Mouse (Mus musculus) monocyte, adult 2 months (primary cell): ENCODE measurements around the gene Gpr108.
"Not testable (repeated sequence)": the region's sequence is repeated elsewhere in the genome, so short reads cannot be mapped to it uniquely, and the experiment has no call there.

ENCODE experiments used
- DNase-seq, 2 experiments: peaks; one replicate each; pipeline ENCODE4 v3.0.0; 2022; ENCODE audit warnings: low spot score in 2 of 2, low read depth in 1 of 2

The Gpr108 gene

GRCm38 (mm10) chr17:57248201-57248699, at the start of gene Gpr108:
Gene Gpr108, minus strand, starts transcription at chr17:57248446.
- peak; percentile 65 to 73 for DNase-seq

DNA sequence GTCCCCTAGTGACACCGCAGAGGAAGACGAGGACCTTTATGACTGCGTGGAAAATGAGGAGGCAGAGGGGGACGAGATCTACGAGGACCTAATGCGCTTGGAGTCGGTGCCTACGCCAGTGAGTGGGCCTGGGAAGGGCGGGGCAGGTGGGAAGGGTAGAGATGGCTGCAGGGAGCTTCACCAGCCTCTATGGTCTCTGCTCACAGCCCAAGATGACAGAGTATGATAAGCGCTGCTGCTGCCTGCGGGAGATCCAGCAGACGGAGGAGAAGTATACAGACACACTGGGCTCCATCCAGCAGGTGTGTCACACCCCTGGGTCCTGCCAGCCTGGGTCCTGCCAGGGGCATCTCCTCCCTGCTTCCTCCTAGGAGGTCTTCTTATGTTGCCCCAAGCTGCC, 48.8 kb upstream of the Gpr108 start:
- no peak for DNase-seq

- no peak for DNase-seq
Observed at GRCm38 (mm10) chr17:57295935-57296334, 47.7 kb upstream of the Gpr108 start.

GRCm38 (mm10) chr17:57292968-57293367, 44.7 kb upstream of the Gpr108 start:
- DNase-seq, result no peak

DNA sequence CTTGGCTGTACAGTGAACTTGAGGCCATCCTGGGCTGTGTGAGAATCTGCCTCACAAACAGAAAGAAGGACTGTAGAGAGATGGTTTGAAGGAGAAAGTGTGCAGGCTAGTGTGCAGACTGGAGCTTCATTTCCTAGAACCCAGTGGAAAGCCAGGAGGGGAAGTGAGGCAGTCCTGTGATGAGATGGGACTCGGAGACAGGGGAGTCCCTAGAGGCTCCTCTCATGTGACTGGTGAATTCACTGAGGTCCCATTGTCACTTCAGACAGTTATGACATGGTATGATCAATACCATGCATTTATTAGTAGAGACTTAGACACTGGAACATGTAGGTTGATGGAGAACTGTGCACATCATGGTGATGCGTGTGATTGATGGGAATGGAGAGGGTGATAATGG, 44.1 kb upstream of the Gpr108 start:
- DNase-seq, result no peak

DNA sequence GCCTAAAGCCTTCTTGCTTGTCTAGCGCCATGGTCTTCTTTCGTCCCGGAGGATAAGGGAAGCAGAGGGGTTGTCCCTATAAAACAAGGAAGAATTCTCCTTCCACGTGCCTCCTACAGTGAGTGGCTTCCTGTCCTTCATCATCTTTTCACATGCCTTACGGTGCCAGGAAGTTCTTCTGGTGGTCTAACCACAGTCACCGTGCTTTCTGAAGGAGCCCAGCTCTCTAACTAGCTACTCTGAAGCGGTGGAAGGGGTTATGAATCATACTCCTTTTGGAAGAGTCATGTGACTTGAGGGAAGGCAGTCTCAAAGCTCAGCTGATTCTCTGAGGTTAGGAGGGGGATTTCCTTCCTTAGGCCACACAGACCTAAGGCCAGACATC, 42.4 kb upstream of the Gpr108 start:
- peak in 1 of 2 experiments; percentile 51 for DNase-seq

DNA sequence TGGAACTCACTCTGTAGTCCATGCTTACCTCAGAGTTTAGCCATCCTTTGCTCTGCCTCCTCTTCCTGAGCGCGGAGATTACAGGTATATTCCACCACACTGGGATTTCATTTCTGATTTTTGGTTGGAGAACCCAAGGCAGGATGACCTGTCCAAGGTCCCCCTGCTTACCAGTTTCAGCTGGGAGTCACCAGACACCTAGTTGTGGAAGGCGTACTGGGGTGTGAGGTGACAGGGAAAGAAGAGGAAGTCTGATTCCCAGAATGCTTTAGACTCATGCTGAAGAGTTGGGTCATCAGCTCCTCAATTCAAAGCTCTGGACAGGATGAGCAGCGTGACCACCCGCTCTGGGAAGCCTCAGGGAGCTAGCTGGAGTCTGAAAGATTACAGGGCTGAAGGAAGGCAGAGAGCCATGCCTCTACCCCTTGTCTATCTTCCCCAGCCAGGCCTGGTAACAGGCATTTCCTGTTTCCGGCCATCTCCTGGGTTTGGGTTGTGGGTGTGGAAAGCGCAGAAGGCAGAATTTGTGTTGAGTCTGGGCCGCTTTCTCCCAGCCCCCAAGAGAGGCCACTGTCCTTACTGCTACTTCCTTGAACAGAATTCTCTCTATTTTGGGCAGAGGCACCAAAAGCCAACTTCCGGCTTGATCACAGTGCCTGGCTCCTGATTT, 41.9 kb upstream of the Gpr108 start:
- DNase-seq, result peak in 1 of 2 experiments; percentile 44

DNA sequence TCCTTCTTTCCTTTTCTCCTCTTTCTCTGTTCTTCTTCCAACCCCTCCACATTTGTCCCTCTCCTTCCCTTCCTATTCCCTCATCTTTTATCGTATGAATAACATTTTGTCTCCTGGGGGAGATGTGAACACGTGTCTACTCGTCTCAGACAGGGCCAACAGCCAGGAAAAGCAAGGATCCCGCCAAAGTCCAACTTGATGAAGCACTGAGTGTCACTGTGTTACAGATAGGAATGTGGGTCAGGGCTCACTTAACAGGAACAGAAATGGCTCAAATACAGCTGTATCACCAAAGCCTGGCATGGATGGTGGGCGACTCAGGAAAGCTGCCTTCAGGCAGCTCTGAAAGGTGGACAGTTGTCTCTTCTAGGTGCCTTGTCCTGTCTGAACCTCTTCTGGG, 41.0 kb upstream of the Gpr108 start:
- DNase-seq, result no peak

- DNase-seq, result no peak
Observed at GRCm38 (mm10) chr17:57286718-57287355, 38.6 kb upstream of the Gpr108 start.

- peak in 1 of 2 experiments; percentile 48 for DNase-seq
Observed at GRCm38 (mm10) chr17:57285077-57285476, 36.8 kb upstream of the Gpr108 start.

DNA sequence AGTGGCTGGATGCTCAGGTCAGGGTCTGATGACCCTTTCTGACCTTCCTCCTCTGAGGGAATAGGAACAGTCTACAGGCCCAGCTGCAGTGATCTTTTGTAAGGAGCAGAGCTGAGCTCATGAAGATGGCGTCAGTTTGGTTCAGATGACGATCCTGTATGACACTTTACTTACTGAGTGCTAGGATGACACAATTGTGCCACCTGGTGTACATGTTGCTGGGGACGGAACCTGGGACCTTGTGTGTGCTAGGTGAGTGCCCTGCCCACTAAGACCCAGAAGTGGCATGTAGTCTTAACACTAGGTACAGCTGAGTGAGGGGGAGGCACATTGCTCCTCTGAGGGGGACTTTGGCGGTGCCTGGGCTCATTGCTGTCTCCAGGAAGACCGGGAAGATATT, 35.7 kb upstream of the Gpr108 start:
- DNase-seq, result no peak

DNA sequence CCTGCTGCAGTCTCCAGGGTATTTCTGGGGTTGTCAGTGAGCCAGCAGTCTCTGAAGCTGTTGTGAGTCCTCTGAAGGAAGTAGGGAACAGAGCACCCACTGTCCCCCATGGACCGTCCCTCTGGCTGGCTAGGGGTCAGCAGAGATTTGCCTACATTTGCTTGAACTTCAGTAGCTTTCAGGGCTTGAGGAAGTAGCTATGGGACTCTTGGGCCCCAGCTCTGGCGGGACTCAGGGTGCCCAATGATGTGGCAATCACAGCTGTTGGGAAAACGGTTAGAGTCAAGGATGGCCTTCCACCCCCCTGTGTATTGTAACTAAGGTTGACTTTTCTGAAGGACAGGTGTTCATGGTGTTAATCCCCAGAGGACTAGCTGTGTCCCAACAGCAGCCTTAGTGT, 32.2 kb upstream of the Gpr108 start:
- DNase-seq, result peak in 1 of 2 experiments; percentile 34

- no peak for DNase-seq
Observed at GRCm38 (mm10) chr17:57279591-57280224, 31.5 kb upstream of the Gpr108 start.

- DNase-seq, result peak in 1 of 2 experiments; percentile 75
Observed at GRCm38 (mm10) chr17:57278943-57279590, 30.8 kb upstream of the Gpr108 start, which contains the start of gene Vav1. Gene Vav1, plus strand, starts transcription at chr17:57279100.

DNA sequence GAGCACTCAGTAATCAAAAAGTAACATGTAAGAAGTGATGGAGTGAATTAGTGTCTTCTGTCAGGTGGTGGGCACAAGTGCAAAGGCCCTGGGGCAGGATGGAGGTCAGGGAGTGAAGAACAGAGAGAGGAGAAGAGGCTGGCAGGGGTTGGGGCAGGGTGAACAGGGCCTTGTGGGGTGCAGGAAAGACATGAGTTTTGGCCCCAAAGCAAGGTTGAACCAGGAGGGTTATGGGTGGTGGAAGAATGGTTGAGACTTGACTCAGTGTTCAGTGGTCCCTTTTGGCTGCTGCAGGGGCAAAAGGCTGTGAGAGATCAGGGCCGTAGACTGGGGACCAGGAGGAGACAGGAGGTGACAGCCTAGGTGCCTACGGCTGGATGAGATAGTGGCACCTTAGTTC, 30.3 kb upstream of the Gpr108 start:
- DNase-seq, result no peak

- not testable (repeated sequence) for DNase-seq
Observed at GRCm38 (mm10) chr17:57277598-57278261, 29.5 kb upstream of the Gpr108 start.

DNA sequence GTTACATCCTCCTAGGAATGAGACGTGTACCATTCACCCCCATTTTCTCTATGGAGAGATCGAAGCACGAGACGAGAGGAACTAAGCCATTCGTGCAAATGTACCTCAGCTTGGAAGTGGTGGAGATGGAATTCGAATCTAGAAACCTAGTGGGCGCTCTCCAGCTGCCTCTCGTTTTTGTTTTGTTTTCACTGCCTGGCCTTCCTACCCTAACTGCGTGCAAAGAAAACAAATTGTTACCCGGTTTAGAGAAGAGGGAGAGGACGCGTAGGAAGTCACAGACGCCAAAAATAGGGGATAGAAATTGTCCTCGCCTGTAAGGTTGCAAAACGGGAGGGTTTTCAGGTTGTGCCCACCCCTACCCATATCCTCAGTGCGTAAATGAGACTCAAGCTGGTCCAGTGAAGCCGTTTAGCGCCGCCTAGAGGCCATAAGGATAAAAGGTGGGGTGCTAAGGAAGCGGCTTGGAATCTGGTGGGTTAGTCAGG, 28.4 kb upstream of the Gpr108 start:
- DNase-seq, result peak in 1 of 2 experiments; percentile 35

GRCm38 (mm10) chr17:57275997-57276351, 27.7 kb upstream of the Gpr108 start:
- no peak for DNase-seq

DNA sequence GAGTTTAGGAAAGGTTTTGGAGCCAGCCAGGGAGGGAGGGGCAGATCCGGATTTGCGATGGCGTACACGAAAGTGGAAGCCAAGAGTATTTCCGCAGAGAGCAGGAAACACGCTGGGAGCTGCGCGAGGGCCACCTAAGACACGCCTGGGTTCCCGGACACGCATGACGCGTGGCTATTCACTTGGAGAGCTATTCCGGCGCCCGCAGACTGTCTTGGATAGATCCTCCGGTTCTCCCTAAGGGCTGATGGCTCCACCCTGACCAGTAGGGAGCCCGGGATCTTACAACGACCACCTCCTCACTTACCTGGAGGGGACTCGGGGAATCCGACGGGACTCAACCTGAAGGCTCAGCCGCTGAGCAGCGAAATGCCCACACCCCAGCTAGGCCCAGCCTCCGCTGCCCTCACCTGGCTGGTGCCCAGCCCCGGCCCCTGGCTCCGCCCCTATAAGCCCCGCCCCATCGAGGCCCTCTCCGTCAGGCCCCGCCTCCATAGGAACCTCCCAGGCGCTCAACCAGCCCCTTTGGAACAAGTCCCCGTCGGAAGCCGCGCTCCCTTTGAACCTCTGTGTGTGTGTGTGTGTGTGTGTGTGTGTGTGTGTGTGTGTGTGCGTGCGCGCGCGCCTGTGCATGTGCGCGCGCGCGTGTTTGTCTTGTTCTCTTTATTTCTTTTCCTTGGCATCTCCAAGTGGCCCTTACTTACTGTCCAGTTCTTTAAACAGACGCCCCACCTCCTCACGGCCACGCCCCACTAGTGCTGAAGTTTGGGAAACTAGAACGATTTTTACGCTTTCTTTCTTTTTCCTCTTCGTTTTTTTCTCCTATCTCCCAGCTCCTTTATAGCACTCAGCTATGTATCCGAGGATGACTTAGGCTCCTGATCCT, 27.1 kb upstream of the Gpr108 start:
- DNase-seq, result peak in 1 of 2 experiments; percentile 63

GRCm38 (mm10) chr17:57274686-57275085, 26.4 kb upstream of the Gpr108 start:
- DNase-seq, result no peak
